Mouse (Mus musculus): ENCODE measurements around the gene Mbnl2.

Mbnl2 gene

DNA sequence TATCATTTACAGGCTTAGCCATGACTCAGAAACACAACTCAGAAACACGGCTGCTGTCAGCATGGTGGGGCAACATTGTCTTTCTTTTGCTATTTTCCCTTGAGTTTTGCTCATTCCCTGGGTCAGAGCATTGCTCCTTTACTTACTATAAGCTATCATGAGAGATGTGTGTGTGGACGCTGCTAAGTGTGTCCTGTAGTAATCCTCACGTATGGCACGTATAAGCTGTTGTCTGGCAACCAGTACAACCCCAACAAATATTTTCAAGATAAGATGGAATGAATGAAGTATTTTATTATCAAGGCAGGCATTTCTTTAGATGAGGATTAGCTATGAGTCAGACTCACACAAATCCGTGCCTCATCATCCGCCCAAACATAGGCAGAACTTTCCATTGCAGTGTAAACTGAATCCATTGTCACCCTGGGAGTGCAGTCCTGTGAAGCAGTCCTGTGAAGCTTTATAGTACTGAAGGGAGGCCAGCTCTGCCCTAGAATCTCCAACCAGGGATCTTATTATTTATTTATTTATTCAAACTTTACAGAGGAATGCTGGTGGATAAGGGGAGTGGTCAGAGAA, 17.2 kb downstream of the Mbnl2 start:
- in situ Hi-C loops (cut with MboI; ENCODE audit: unreplicated experiment in 2 of 2): loop anchor here (25.0 kb wide), 4 partner anchors 620 to 1820 kb away; partner anchors contain the start of genes Ipo5 (in 2 of the 2) and Tm9sf2 (in 1 of the 2)

DNA sequence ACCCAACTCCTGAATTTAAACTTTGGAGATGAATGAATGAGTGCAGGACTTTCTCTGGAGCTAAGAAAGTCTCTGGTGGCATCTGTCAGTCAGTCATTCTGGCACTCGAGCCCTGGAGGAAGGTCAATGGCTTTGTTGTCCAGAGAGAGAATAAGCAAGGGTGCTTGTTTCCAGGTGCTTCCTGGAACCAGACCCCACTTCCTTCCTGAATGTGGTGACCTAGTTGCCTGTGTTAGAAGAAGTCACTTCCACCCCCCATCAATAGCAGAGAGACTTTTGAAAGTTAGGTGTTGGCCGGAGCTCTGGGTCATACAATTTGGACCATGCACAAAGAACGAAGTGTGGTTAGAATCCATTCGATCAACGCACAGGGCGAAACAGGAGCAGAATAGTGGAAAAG, 19.0 kb downstream of the Mbnl2 start:
- in situ Hi-C loops (cut with MboI; ENCODE audit: unreplicated experiment in 2 of 2): loop anchor here (25.0 kb wide), 4 partner anchors 618 to 1818 kb away; partner anchors contain the start of genes Ipo5 (in 2 of the 2) and Tm9sf2 (in 1 of the 2)

DNA sequence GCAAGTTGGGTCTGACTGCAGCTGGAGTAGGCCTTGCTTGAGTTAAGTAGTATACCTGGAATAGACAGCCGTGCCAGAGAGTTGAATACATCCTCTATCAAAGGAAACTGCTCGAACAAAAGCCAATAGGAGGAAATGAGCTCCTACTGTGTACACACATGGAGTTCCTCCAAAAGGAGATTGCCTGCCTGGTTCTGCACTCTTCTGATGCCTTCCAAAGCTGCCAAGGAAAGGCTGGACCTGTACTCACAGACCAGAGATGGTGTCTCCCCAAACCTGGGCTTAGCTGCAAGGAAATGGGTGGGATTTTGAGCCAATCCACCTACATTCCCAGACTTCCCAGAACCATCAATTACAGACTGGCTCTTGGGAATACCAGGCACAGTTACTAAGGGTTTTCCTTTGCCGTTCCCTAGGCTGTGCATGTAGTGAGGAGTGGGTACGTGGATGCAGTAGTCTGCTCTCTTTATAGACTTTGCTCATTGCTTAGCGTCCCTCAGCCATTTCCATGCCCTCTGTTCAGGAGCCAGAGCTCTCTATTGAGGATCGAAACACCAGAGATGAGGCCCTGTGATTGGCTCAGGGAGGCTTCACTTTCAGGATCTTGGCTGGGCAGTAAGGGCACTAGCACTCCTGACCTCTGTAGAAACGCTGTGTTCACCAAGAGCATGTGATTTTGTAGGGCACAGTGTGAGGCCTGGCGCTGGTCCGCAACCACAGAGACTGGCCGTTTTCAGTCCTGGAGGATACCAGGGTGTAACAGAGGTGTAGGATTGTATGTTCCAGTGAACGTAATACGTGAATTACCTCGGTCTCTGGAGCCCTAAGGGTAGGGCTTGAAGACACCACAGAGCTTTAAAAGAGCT, 20.1 kb downstream of the Mbnl2 start:
- in situ Hi-C loops (cut with MboI; ENCODE audit: unreplicated experiment in 2 of 2): loop anchor here (25.0 kb wide), 4 partner anchors 617 to 1817 kb away; partner anchors contain the start of genes Ipo5 (in 2 of the 2) and Tm9sf2 (in 1 of the 2)

DNA sequence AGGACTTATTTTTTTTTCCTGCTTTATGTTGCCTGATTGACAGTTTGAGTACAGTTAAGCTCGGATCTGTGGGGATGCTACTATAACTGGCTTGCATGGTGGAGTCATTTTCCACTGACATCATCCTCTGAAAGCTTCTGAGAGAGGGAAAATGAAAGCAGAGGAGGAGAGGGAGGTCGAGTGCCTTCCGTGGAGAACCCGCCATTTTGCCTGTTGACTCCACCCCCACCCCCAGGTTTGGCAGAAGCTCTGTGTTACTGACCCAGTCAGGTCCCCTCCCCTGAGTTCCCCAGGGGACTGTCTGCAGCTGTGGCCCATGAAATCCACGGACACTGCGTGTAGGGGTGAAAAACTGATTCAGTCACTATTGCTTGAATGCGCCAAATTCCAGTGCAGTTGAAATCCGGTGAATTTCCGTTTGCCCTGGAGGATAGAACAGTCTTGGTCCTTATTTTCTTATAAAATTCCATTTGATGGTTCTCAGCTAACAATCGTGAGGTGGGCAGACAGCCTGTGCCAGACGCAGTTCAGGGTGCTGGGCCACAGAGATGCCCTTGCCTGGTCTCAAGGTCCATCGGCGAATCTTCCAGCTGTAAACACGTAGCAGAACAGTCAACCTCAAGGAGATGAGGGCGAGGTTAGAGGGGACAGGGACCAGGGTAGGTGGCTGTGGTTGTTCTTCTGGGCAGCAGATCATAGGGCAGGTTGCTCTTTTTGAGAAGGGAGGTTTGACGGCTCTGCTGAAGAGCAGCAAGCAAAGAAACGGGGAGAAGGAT, 20.9 kb downstream of the Mbnl2 start:
- in situ Hi-C loops (cut with MboI; ENCODE audit: unreplicated experiment in 2 of 2): loop anchor here (25.0 kb wide), 4 partner anchors 616 to 1816 kb away; partner anchors contain the start of genes Ipo5 (in 2 of the 2) and Tm9sf2 (in 1 of the 2)

DNA sequence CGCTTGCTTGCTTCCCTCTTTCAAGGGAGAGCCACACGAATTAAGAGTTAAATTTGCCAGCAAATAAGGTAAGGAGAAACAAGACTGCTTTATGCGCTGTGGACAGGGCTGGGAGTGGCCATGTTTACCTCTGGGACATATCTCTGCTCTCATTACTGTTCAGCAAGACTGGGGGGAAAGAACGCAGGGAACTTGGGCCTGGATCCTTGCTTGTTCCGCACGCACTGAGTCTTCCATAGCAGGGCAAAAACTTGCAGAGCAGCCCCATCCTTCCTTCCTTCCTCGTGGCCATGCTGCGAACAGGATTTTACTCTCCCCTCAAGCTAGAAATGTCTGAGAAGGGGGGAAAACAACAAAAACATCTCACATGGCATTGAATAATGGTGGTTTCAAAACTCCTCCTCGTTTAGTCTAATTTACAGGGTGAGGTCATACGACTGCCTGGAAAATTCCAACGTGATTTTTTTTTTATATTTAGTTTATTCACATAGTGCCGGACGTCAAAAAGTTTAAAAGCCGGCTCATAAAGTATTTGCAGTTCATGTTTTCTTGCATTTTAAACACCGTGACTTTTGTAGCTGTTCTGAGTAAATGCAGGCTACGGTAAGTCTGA, 21.8 kb downstream of the Mbnl2 start:
- in situ Hi-C loops (cut with MboI; ENCODE audit: unreplicated experiment in 2 of 2): loop anchor here (25.0 kb wide), 4 partner anchors 615 to 1815 kb away; partner anchors contain the start of genes Ipo5 (in 2 of the 2) and Tm9sf2 (in 1 of the 2)

DNA sequence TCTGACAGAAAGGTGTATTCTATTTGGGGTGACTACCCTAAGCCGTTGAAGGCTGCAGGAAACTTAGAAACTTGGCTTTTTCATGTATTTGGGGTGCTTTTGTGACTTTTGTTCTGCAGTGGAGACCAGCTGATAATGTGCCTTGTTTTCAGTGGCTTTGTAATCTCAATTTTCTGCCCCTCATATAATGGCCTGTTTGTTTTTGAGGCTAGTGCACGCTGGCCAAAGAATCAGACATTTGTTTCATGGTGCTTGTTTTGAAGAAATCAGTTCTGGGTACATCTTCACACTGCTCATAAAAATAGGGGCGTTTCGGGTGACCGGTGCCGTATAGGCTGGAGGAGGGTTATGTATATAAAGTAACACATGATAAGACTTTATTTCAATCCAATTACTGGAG, 22.4 kb downstream of the Mbnl2 start:
- in situ Hi-C loops (cut with MboI; ENCODE audit: unreplicated experiment in 2 of 2): loop anchor here (25.0 kb wide), 4 partner anchors 614 to 1814 kb away; partner anchors contain the start of genes Ipo5 (in 2 of the 2) and Tm9sf2 (in 1 of the 2)

DNA sequence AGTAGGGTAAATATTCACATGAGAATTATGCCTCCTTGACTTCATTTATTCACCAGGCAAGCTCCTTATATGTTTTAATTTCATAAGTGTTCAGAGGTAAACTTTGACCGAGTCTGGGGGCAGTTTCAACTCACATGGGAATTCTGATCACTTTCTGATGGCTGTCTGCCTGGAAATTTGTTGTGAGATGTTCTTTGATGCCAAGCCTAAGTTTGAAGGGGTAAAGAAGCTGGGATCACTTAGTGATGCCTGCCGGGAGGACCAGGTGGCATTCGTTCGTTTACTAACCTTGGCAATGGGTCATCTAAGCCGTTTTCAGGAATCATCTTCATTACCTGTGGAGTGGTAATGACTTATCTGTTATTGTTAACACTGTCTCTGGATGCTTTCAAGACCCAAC, 23.0 kb downstream of the Mbnl2 start:
- in situ Hi-C loops (cut with MboI; ENCODE audit: unreplicated experiment in 2 of 2): loop anchor here (25.0 kb wide), 4 partner anchors 614 to 1814 kb away; partner anchors contain the start of genes Ipo5 (in 2 of the 2) and Tm9sf2 (in 1 of the 2)

DNA sequence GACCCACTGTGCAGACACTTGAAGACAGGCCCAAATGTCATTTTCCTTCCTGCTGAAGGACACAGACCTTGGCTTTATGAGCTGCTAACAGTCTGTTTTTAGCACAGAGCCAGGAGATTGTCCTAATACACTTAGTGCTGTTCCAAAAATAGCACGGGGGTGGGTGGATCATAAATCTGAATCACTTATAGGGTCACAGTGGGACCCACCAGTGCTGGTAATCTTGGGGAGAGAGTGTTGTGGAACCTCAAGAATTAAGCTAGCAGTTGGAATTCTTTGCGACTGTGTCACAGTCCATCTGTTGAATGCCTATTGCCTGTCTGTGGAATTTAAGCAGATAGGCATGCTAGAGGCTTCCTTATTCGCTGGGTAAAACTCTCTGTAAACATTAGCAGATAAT, 24.2 kb downstream of the Mbnl2 start:
- in situ Hi-C loops (cut with MboI; ENCODE audit: unreplicated experiment in 2 of 2): loop anchor here (25.0 kb wide), 4 partner anchors 613 to 1813 kb away; partner anchors contain the start of genes Ipo5 (in 2 of the 2) and Tm9sf2 (in 1 of the 2)

DNA sequence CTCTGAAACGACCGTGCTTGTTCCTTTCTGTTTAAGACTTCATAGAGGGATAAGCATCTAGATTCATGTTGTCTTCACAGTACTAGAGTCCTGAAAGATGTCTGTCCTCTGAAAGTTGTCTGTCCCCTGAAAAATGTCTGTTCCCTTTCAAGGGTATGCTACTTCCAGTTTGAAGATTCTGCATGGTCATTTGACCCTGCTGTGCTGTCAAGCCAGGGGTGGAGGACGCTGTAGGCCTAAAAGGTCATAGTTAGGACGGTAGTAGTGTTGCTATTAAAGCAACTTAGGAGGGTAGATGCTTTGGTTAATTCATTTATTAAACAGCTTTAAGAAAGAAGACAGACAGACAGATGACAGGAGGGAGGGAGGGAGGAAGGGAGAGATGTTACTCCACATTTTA, 24.7 kb downstream of the Mbnl2 start:
- in situ Hi-C loops (cut with MboI; ENCODE audit: unreplicated experiment in 2 of 2): no loop called here

DNA sequence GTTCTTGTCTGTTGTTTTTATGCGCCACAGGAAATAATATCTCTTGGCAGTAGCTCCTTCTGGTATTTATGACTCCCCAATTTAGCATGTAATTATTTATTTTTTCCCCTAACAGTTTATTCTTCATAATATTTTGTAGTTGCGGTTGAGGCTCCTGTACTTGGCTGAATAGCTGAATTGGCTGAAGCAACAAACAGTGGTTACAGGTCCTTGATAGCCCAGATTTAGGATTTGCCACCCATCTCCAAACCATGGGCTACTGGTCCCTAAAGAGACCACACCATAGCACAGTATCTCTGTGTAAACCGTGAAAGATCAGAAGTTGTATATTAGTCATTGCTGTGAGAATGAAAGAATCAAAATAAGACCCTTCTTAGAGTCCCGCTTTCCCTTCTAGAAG, 25.3 kb downstream of the Mbnl2 start:
- in situ Hi-C loops (cut with MboI; ENCODE audit: unreplicated experiment in 2 of 2): no loop called here

DNA sequence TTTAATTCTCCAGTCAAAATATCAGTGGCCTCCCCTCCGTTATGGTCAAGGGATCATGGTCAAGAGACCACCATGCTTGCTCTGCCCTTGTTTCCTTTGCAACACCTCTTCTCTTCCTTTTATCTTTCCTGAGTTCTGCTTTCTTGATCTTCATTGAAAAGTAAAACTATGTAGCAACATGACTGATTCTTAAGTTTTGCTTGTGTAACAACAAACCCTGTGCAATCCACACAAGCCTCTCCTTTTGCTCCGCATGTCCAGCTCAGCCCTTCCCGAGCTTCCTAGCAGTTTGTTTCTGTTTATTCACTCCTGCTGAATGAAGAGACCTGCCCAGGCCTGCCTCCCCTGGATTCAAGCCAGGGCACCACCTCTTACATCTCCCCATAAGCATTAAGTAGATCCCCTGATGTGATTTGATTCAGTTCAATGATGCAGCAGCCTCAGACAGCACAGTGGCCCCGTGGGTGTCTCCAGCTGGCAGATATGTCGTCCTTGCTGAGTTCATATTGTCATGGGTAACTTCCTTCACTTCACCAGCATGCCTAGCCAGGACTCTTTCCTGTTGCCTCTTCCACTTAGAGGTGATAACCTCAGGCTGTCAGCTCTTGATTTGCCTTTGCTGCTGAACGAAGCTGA, 27.6 kb downstream of the Mbnl2 start:
- in situ Hi-C loops (cut with MboI; ENCODE audit: unreplicated experiment in 2 of 2): no loop called here

DNA sequence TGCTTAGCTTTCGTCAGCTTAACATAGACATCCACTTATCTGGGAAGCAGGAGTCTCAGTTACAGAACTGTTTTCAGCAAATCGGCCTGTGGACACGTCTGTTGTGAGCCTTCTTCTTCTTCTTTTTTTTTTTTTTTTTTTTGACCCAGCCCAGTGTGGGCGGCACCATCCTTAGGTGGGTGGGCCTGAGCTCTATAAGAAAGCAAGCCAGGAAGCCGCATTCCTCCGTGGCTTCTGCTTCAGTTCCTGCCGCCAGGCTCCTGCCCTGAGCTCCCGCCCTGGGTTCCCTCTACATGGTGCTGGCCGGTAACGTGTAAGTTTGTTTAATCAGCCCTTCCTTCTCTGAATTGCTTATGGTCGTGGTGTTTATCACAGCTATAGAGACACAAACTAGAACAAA, 30.8 kb downstream of the Mbnl2 start:
- in situ Hi-C loops (cut with MboI; ENCODE audit: unreplicated experiment in 2 of 2): no loop called here

DNA sequence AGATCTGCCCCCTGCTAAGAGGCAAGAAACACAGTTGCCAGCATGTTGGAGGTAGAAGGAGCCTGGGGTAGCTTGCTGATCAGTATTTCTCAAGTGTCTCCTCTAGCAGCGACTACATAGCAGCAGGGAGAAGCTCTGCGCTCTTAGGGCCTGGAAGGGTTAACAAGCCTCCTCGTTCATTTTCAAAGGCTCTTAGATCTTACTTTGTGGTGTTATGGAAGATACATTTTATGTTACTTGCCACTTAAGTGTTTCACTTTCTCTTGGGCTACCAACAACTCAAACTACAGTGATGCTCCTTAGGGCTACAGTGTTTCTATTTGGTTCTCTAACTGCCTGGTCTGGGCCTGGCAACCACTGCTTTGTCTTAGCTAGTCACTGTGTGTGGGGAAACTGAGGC, 31.9 kb downstream of the Mbnl2 start:
- in situ Hi-C loops (cut with MboI; ENCODE audit: unreplicated experiment in 2 of 2): no loop called here

DNA sequence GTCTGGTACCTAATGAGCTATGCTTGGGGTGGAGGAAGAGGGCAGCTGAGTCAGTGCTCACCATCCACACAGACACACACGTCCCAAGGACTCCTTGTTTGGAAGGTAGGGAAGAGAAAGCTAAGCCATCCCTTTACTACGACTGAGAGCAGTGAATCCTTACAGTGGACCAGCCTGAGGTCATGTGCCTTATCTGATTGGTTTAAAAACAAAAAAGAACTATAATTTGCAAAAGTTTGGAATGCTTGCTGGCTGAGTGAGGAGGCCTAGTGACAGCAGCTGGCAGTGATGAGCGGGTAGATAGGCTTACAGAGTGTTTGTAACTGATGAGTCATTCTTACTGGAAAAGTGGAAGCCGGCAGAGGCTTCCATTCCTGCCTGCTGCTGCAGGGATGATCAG, 32.5 kb downstream of the Mbnl2 start:
- in situ Hi-C loops (cut with MboI; ENCODE audit: unreplicated experiment in 2 of 2): no loop called here

DNA sequence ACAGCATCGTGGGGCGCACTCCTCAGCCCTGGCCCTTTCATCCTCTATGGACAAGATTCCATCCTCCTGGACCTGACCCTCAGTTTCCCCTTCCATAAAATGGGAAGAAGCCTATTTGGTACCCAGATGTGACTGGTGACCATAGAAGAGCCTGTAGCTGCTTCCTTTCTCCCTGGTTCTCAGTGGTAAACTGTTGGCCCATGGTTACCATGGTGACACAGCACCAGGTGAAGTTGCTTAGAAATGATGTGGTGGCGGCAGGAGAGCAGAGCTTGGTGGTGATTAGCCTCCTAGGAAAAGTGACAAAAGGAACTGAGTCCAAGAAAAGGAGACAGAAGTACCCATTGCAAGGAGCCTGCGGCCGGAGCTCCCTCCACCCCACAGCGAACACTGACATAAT, 34.2 kb downstream of the Mbnl2 start:
- in situ Hi-C loops (cut with MboI; ENCODE audit: unreplicated experiment in 2 of 2): no loop called here

DNA sequence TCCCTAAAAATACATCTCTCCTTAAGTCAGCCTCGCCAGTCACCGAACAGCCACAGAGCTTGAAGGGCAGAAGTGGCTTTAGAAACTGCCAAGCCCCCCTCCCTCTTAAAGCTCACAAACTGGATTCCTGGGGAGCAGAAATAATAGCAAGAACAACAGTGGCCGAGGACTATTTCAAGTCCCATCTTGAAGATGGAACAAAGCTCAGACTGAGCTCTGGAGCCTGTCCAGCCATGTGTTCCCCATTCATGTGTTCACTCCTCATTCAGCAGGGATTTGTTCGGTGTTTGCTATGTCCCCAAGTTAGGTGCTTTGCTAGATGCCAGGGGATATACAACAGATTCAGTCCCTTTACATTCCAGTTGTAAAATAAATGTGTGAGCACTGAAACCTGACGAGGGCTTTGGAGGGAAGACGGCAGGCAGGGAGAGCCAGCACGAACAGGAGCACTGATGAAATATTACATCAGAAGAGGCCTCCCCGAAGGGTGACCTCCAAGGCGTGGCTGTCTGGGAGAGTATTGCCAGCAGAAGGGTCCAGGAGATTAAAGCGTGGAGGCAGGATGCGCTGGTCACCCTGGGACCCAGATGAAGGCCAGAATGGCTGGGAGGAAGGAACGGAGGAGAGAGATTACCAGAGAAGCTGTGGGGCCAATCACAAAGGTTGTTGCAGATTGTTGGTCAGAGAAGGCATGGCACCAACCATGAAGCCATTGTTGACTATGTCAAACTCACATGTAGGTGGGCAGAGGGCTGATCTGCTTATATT, 36.0 kb downstream of the Mbnl2 start:
- in situ Hi-C loops (cut with MboI; ENCODE audit: unreplicated experiment in 2 of 2): no loop called here

DNA sequence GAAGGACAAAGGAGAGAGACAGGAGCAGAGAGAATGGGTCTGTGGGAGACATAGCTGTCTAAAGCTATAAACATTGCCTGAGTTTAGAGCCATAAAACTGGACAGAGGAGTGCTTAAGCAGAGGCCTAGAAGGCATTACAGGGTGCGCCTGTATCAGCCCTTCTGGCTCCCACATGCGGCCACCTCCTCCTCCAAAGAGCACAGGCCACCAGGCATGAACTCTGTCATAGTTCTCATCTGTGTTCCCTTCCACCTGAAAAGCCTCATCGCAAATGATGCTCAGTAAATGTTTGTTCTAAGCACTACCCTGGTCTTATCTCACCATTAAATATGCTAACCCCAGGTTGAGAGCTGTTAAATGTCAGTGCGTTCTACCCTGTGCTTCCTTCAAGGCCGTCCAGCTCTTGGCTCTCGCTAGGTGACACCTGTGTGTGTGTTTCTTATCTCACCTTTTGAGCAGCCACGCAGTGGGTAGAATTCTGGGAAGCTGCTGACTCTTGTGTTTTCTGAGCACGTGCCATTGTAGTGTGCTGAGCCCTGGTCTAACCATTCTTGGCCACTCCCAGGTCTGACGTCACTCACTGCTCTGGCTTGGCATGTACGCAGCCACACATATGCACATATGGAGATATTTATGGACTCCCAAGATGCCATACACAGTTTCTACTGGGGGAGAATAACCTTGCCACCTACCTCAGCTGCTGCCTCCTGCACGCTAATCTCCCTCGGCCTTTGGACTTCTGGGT, 37.4 kb downstream of the Mbnl2 start:
- in situ Hi-C loops (cut with MboI; ENCODE audit: unreplicated experiment in 2 of 2): no loop called here

DNA sequence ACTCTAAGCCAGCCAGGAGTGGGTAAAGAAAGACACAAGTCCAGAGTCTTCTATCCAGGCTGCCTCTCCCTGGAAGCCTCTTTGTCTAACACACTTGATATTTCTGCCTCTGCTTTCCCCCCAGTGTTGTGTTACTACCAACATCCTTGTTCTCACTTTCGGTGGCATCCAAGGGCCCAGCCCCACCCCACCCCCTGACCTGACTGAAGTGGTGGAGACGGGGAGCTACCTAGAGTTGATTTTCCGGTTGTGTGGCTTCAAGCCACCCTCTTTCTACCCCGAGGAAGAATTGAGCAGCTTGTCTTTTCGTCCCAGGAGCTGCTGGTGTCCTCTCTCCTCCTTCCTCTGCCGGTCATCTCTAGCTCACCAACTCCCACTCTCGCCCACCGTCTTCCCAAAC, 38.0 kb downstream of the Mbnl2 start:
- in situ Hi-C loops (cut with MboI; ENCODE audit: unreplicated experiment in 2 of 2): no loop called here
